Mouse (Mus musculus): ENCODE results near the gene 1810010H24Rik.
"Not testable (repeated sequence)": the region's sequence is repeated elsewhere in the genome, so short reads cannot be mapped to it uniquely, and the experiment has no call there.

DNA sequence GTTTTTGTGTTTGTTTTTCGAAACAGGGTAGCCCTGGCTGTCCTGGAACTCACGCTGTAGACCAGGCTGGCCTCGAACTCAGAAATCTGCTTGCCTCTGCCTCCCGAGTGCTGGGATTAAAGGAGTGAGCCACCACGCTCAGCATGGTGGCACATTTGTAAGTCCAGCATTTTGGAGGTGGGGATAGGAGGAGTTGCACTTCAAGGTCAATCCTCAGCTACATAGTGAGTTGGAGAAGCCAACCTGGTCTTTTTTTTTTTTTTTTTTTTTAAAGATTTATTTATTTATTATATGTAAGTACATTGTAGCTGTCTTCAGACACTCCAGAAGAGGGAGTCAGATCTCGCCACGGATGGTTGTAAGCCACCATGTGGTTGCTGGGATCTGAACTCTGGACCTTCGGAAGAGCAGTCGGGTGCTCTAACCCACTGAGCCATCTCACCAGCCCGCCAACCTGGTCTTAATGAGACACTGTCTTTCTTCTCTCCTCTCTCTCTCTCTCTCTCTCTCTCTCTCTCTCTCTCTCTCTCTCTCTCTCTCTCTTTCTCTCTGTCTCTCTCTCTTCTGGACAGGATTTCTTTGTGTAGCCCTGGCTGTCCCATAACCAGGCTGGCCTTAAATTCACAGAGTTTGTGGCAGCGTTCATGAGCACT, 9.8 kb upstream of the 1810010H24Rik start:
- TF ChIP-seq CHD2 (IDR thresholded peaks at IDR 0.05; ENCODE audit: low read depth, low read length); HCFC1 (IDR thresholded peaks at IDR 0.05; ENCODE audit: borderline replicate concordance, insufficient read depth, low read length); MAFK (IDR thresholded peaks at IDR 0.05; ENCODE audit: insufficient read depth, low read depth, low read length): not testable (repeated sequence)

Measured in ES-E14 (cell line).